Mouse (Mus musculus): ENCODE measurements around the gene Syna. TPM values are rescaled to one million over a fixed set of nuclear protein-coding genes. Genes with fewer than 3 reads are reported as not detected.

Syna gene
- total RNA-seq, 2 experiments from 2014 or later = not detected

GRCm38 (mm10) chr5:134532417-134532816 lies 27.6 kb downstream of the Syna start:
- no peak for DNase-seq (ENCODE audit: low spot score in 2 of 2)

- no peak for DNase-seq (ENCODE audit: low spot score in 2 of 2)
Observed at GRCm38 (mm10) chr5:134531585-134531984, 28.4 kb downstream of the Syna start.

GRCm38 (mm10) chr5:134530830-134531229 lies 29.1 kb downstream of the Syna start:
- DNase-seq (ENCODE audit: low spot score in 2 of 2) = peak in 1 of 2 experiments; percentile 51

- no peak for DNase-seq (ENCODE audit: low spot score in 2 of 2)
Observed at GRCm38 (mm10) chr5:134528488-134528887, 31.5 kb downstream of the Syna start.

GRCm38 (mm10) chr5:134525971-134526711 lies 33.8 kb downstream of the Syna start:
- DNase-seq (ENCODE audit: low spot score in 2 of 2) = no peak

GRCm38 (mm10) chr5:134523728-134524127 lies 36.2 kb downstream of the Syna start:
- no peak for DNase-seq (ENCODE audit: low spot score in 2 of 2)

- no peak for DNase-seq (ENCODE audit: low spot score in 2 of 2)
Observed at GRCm38 (mm10) chr5:134522524-134522923, 37.4 kb downstream of the Syna start.

GRCm38 (mm10) chr5:134521806-134522205 lies 38.2 kb downstream of the Syna start:
- DNase-seq (ENCODE audit: low spot score in 2 of 2) = no peak

- DNase-seq (ENCODE audit: low spot score in 2 of 2) = no peak
Observed at GRCm38 (mm10) chr5:134521131-134521530, 38.8 kb downstream of the Syna start.

GRCm38 (mm10) chr5:134520120-134520519 lies 39.9 kb downstream of the Syna start:
- DNase-seq (ENCODE audit: low spot score in 2 of 2) = no peak

GRCm38 (mm10) chr5:134519471-134519870 lies 40.5 kb downstream of the Syna start:
- no peak for DNase-seq (ENCODE audit: low spot score in 2 of 2)

- DNase-seq (ENCODE audit: low spot score in 2 of 2) = no peak
Observed at GRCm38 (mm10) chr5:134512086-134512485, 47.9 kb downstream of the Syna start.

- DNase-seq (ENCODE audit: low spot score in 2 of 2) = no peak
Observed at GRCm38 (mm10) chr5:134510266-134510665, 49.7 kb downstream of the Syna start.

- DNase-seq (ENCODE audit: low spot score in 2 of 2) = no peak
Observed at GRCm38 (mm10) chr5:134508965-134509364, 51.0 kb downstream of the Syna start.

Small RNAs within 50 kb of the gene (microRNA-seq; reads per million reads assigned to microRNA genes)
- 0 reads per million in 2 experiments for gene Mir7228 (ENCODE audit: borderline number of aligned reads in 2 of 2)

Other genes starting within 250 kb of the Syna start
- gene Gtf2i, start 245.4 kb downstream of the Syna start, total RNA-seq (2021) = 100 to 1,000 TPM; 170 to 215 TPM
- gene Gtf2ird1, start 103.5 kb downstream of the Syna start, total RNA-seq (2021) = 10 to 100 TPM; 44.9 to 71.0 TPM
- gene Clip2, start 7.7 kb downstream of the Syna start, total RNA-seq (2021) = 10 to 100 TPM; 16.7 to 17.7 TPM
- 10 to 100 TPM; 34.8 to 37.4 TPM for gene Rfc2, start 21.2 kb upstream of the Syna start, total RNA-seq (2021)
- 1 to 10 TPM; 5.1 to 5.5 TPM for gene Lat2, start 54.9 kb upstream of the Syna start, total RNA-seq (2021)
- gene Eif4h, start 79.3 kb upstream of the Syna start, total RNA-seq (2021) = 100 to 1,000 TPM; 266 to 273 TPM
- 10 to 100 TPM; 20.2 to 21.9 TPM for gene Limk1, start 128.4 kb upstream of the Syna start, total RNA-seq (2021)
- 10 to 100 TPM in 1 of 2 experiments, 1 to 10 TPM in 1; 9.0 to 18.1 TPM for gene Eln, start 187.2 kb upstream of the Syna start, total RNA-seq (2021)

Measured in adrenal gland, adult 18-20 months (tissue).